Mouse (Mus musculus): ENCODE measurements at regions not wholly inside any gene's neighbourhood (a gene's known extent, or its start where the extent isn't known, plus 50 kb on each side); places are given as distances from the start of the nearest gene placed in this dataset.

GRCm38 (mm10) chr12:45929001-45929759 lies 854.7 kb upstream of the Stxbp6 start:
- no peak for DNase-seq (ENCODE audit: low spot score in 2 of 2)

All from frontal cortex, postnatal 25 days (tissue).